Mouse (Mus musculus) CH12.LX (cell line): ENCODE results near the gene Cfap97d1. TPM values are rescaled to one million over a fixed set of nuclear protein-coding genes. Genes with fewer than 3 reads are reported as not detected.

Experiments
- DNase-seq: peaks from one replicate; pipeline ENCODE4 v3.0.0-alpha.2; 2013; ENCODE audit errors: extremely low read depth
- H3K27ac ChIP-seq: 2 replicates; pipeline ENCODE4 v1.5.1; 2012; ENCODE audit warnings: low read depth, mild to moderate bottlenecking, control low read depth, moderate library complexity; ENCODE audit not compliant: insufficient read depth
- H3K27me3 ChIP-seq: replicated peaks from 2 replicates; pipeline ENCODE3; 2012; ENCODE audit warnings: inconsistent platforms
- H3K36me3 ChIP-seq, 2 experiments: replicated peaks in 1 of 2; 2 replicates each; pipeline versions ENCODE3 to v1.6.1; 2012; ENCODE audit warnings: inconsistent platforms in 1 of 2, low read length in 1 of 2, mild to moderate bottlenecking in 1 of 2, mixed read lengths in 1 of 2, moderate library complexity in 1 of 2; ENCODE audit not compliant: control insufficient read depth in 1 of 2, insufficient read depth in 1 of 2
- H3K4me1 ChIP-seq, 2 experiments: 2 replicates each; pipeline ENCODE4 v1.6.1; 2012; ENCODE audit warnings: inconsistent platforms in 1 of 2, moderate library complexity in 1 of 2; ENCODE audit not compliant: insufficient read depth in 2 of 2, control insufficient read depth in 1 of 2
- H3K4me2 ChIP-seq: 2 replicates; pipeline ENCODE4 v1.6.1; 2012; ENCODE audit warnings: low read depth, mild to moderate bottlenecking, control low read depth; ENCODE audit not compliant: poor library complexity, insufficient read depth, severe bottlenecking
- H3K4me3 ChIP-seq, 3 experiments: fragments of 150-350 bp in 1 of 3; sonication (generic) in 1 of 3; replicated peaks in 1 of 3; 2 replicates each; pipeline versions ENCODE3 to v1.5.1; 2011 to 2012; ENCODE audit warnings: low read depth in 2 of 3, low read length in 2 of 3, mild to moderate bottlenecking in 2 of 3, moderate library complexity in 2 of 3, control low read depth in 1 of 3, improper control_type of control experiment in 1 of 3, inconsistent platforms in 1 of 3, mixed read lengths in 1 of 3; ENCODE audit not compliant: poor library complexity in 1 of 3
- H3K79me2 ChIP-seq: replicated peaks from 2 replicates; pipeline ENCODE4 v1.6.1; 2012; ENCODE audit warnings: mild to moderate bottlenecking, moderate library complexity; ENCODE audit not compliant: control insufficient read depth, poor library complexity, insufficient read depth, severe bottlenecking; ENCODE audit errors: extremely low read depth
- H3K9ac ChIP-seq: 2 replicates; pipeline ENCODE4 v1.6.1; 2012; ENCODE audit warnings: low read depth, mild to moderate bottlenecking, control low read depth, moderate library complexity; ENCODE audit not compliant: insufficient read depth
- H3K9me3 ChIP-seq: replicated peaks from 2 replicates; pipeline ENCODE3; 2012; ENCODE audit warnings: low read length, inconsistent platforms, mixed read lengths
- BHLHE40 ChIP-seq: IDR thresholded peaks from 2 replicates; pipeline ENCODE4 v1.6.1; 2011; ENCODE audit warnings: mild to moderate bottlenecking, low read depth, low read length, improper control_type of control experiment
- E2F4 ChIP-seq: IDR thresholded peaks from 2 replicates; pipeline ENCODE4 v1.6.1; 2011; ENCODE audit warnings: low read depth, low read length, improper control_type of control experiment; ENCODE audit not compliant: insufficient replicate concordance
- ELF1 ChIP-seq: IDR thresholded peaks from 2 replicates; pipeline ENCODE4 v1.6.1; 2014; ENCODE audit warnings: low read depth, mild to moderate bottlenecking, inconsistent platforms, low read length, improper control_type of control experiment
- EP300 ChIP-seq: IDR thresholded peaks from 2 replicates; pipeline ENCODE4 v1.6.1; 2011; ENCODE audit warnings: low read length, improper control_type of control experiment
- ETS1 ChIP-seq: conservative IDR thresholded peaks from 2 replicates; pipeline ENCODE4 v1.6.1; 2012; ENCODE audit warnings: low read depth, mild to moderate bottlenecking, inconsistent platforms, low read length, improper control_type of control experiment, moderate library complexity
- HCFC1 ChIP-seq: IDR thresholded peaks from 2 replicates; pipeline ENCODE4 v1.6.1; 2012; ENCODE audit warnings: low read depth, mild to moderate bottlenecking, inconsistent platforms, low read length, improper control_type of control experiment
- IRF4 ChIP-seq: IDR thresholded peaks from 2 replicates; pipeline ENCODE4 v1.6.1; 2014; ENCODE audit warnings: low read depth, mild to moderate bottlenecking, inconsistent platforms, low read length, improper control_type of control experiment
- JUN ChIP-seq: IDR thresholded peaks from 2 replicates; pipeline ENCODE4 v1.6.1; 2011; ENCODE audit warnings: low read depth, mild to moderate bottlenecking, low read length, improper control_type of control experiment, moderate library complexity; ENCODE audit not compliant: insufficient read depth
- JUND ChIP-seq: conservative IDR thresholded peaks from 2 replicates; pipeline ENCODE4 v1.6.1; 2011; ENCODE audit warnings: low read depth, low read length, improper control_type of control experiment
- MAFK ChIP-seq: IDR thresholded peaks from 2 replicates; pipeline ENCODE4 v1.6.1; 2011; ENCODE audit warnings: low read length, improper control_type of control experiment; ENCODE audit not compliant: insufficient replicate concordance
- MAX ChIP-seq: IDR thresholded peaks from 2 replicates; pipeline ENCODE4 v1.6.1; 2011; ENCODE audit warnings: low read length, improper control_type of control experiment
- MAZ ChIP-seq: IDR thresholded peaks from 2 replicates; pipeline ENCODE4 v1.6.1; 2012; ENCODE audit warnings: low read depth, mild to moderate bottlenecking, inconsistent platforms, low read length, improper control_type of control experiment, moderate library complexity
- MEF2A ChIP-seq: IDR thresholded peaks from 2 replicates; pipeline ENCODE4 v1.6.1; 2014; ENCODE audit warnings: low read depth, mild to moderate bottlenecking, inconsistent platforms, low read length, improper control_type of control experiment, borderline replicate concordance
- NRF1 ChIP-seq: IDR thresholded peaks from 2 replicates; pipeline ENCODE4 v1.6.1; 2014; ENCODE audit warnings: low read depth, mild to moderate bottlenecking, inconsistent platforms, low read length, improper control_type of control experiment, moderate library complexity
- PAX5 ChIP-seq: IDR thresholded peaks from 2 replicates; pipeline ENCODE4 v1.6.1; 2012; ENCODE audit warnings: low read length, inconsistent platforms, mixed read lengths
- POLR2A ChIP-seq: IDR thresholded peaks from 2 replicates; pipeline ENCODE4 v1.6.1; 2011; ENCODE audit warnings: low read depth, mild to moderate bottlenecking, improper control_type of control experiment, low read length
- RAD21 ChIP-seq: IDR thresholded peaks from 2 replicates; pipeline ENCODE4 v1.6.1; 2011; ENCODE audit warnings: low read depth, mild to moderate bottlenecking, low read length, improper control_type of control experiment, moderate library complexity
- RCOR1 ChIP-seq: conservative IDR thresholded peaks from 2 replicates; pipeline ENCODE4 v1.6.1; 2012; ENCODE audit warnings: low read depth, mild to moderate bottlenecking, inconsistent platforms, low read length, improper control_type of control experiment
- TBP ChIP-seq: conservative IDR thresholded peaks from 2 replicates; pipeline ENCODE4 v1.6.1; 2011; ENCODE audit warnings: low read depth, low read length, improper control_type of control experiment
- TCF12 ChIP-seq: IDR thresholded peaks from 2 replicates; pipeline ENCODE4 v1.6.1; 2014; ENCODE audit warnings: low read depth, mild to moderate bottlenecking, inconsistent platforms, low read length, improper control_type of control experiment
- UBTF ChIP-seq: IDR thresholded peaks from 2 replicates; pipeline ENCODE4 v1.6.1; 2012; ENCODE audit warnings: low read depth, mild to moderate bottlenecking, inconsistent platforms, low read length, improper control_type of control experiment, moderate library complexity
- USF1 ChIP-seq: IDR thresholded peaks from 2 replicates; pipeline ENCODE4 v1.6.1; 2014; ENCODE audit warnings: low read depth, mild to moderate bottlenecking, inconsistent platforms, low read length, improper control_type of control experiment
- USF2 ChIP-seq: conservative IDR thresholded peaks from 2 replicates; pipeline ENCODE4 v1.6.1; 2011; ENCODE audit warnings: low read depth, low read length, improper control_type of control experiment
- ZC3H11A ChIP-seq: IDR thresholded peaks from 2 replicates; pipeline ENCODE4 v1.6.1; 2012; ENCODE audit warnings: low read depth, mild to moderate bottlenecking, inconsistent platforms, low read length, improper control_type of control experiment
- ZKSCAN1 ChIP-seq: IDR thresholded peaks from 2 replicates; pipeline ENCODE4 v1.6.1; 2012; ENCODE audit warnings: low read depth, inconsistent platforms, low read length, improper control_type of control experiment, borderline replicate concordance
- ZMIZ1 ChIP-seq: IDR thresholded peaks from 2 replicates; pipeline ENCODE4 v1.6.1; 2012; ENCODE audit warnings: low read depth, mild to moderate bottlenecking, inconsistent platforms, low read length, improper control_type of control experiment
- ZNF384 ChIP-seq: IDR thresholded peaks from 2 replicates; pipeline ENCODE4 v1.6.1; 2012; ENCODE audit warnings: low read depth, low read length, improper control_type of control experiment, inconsistent platforms
- dilution Hi-C: fragments of 300-500 bp; cut with MboI; formaldehyde crosslinking; loops from 2 replicates; pipeline ENCODE4 v1.14.3; 2020; ENCODE audit warnings: low sequenced_read_pairs; ENCODE audit not compliant: extremely low pct_unique_long_range_greater_than_20kb, extremely low pct_ligation_motif_present
- in situ Hi-C: fragments of 300-500 bp; cut with MboI; formaldehyde crosslinking; loops from 3 replicates; pipeline ENCODE4 v1.14.3; 2019; ENCODE audit warnings: low sequenced_read_pairs, low pct_ligation_motif_present, low pct_unique_long_range_greater_than_20kb, mixed read lengths
- polyA plus RNA-seq: library from polyadenylated mRNA; unstranded; fragments of >175 nt; gene quantifications from 2 replicates; pipeline ENCODE4 v1.2.1, GENCODE M21; 2012; ENCODE audit warnings: low read depth; ENCODE audit not compliant: insufficient read length
- total RNA-seq, 2 experiments: library from RNA; depleted of rRNA; stranded (reverse); fragments of 300-350 nt in 1 of 2; fragments of >200 nt in 1 of 2; gene quantifications; 2 replicates each; pipeline ENCODE4 v1.2.3; 2012 to 2014

Cfap97d1 gene
- total and polyA plus RNA-seq, 3 experiments = not detected

DNA sequence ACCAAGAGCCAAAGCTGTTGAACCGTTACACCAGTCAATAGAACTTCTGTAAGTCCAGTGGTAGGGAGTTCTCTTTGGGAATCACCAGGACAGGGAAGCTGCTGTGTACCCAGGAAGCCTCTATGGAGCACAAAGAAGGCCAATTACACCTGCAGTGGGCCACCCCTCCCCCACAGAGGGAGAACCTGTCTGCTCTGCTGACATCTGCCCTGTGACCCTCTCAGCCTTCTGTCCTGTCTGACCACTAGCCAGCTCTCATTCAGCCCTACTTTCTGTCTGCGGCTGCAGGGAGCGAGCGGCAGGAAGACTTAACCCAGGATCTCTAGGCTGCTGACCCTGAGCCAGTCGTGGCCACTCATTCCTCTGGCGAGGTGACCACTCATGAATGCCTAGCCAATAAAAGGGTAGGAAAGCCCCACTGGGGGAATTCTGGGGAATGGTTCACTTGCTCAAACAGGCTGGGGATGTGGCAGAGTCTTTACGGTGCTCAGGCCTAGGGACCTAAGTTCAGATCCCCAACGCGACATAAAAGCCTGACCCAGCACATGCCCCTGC lies 3.4 kb upstream of the Cfap97d1 start:
- no peak overlapping the region for H3K27ac ChIP-seq
- TF ChIP-seq USF2 (no peak), USF1 (no peak), ELF1 (no peak), TBP (no peak), ZKSCAN1 (no peak)
- TF ChIP-seq, all 38 proteins: peak for 0
- H3K9me3 ChIP-seq = peaks cover 4% of the 10 kb centered on the region
- peaks cover 14 to 37% of the 10 kb centered on the region in 2 experiments for H3K4me1 ChIP-seq
- DNase-seq = no peak
- peaks cover 5% of the 10 kb centered on the region for H3K27me3 ChIP-seq
- no peak overlapping the region for H3K9ac ChIP-seq
- peaks cover 19 to 68% of the 10 kb centered on the region in 2 experiments for H3K36me3 ChIP-seq
- in situ Hi-C loops = no loop called here
- no peak overlapping the region for H3K4me2 ChIP-seq
- H3K4me3 ChIP-seq = no peak overlapping the region
- no peaks in the 10 kb centered on the region for H3K79me2 ChIP-seq
- dilution Hi-C loops = no loop called here

- H3K27ac ChIP-seq = no peak overlapping the region
- no peak overlapping the region for H3K4me3 ChIP-seq
- H3K4me2 ChIP-seq = no peak overlapping the region
Measured at GRCm38 (mm10) chr11:101981850-101982249, 2.2 kb upstream of the Cfap97d1 start.

GRCm38 (mm10) chr11:101982981-101983411 lies 1.1 kb upstream of the Cfap97d1 start:
- H3K27ac ChIP-seq = no peak overlapping the region
- TF ChIP-seq TBP (no peak), E2F4 (no peak), UBTF (no peak), PAX5 (no peak), MAFK (no peak), MEF2A (no peak), ETS1 (no peak), ZC3H11A (no peak), BHLHE40 (no peak), IRF4 (no peak), USF1 (no peak), ZMIZ1 (no peak), JUND (no peak), RCOR1 (no peak), EP300 (no peak), ELF1 (no peak)

More at GRCm38 (mm10) chr11:101981850-101982249, 2.2 kb upstream of the Cfap97d1 start:
- H3K36me3 ChIP-seq = peaks cover 19 to 58% of the 10 kb centered on the region in 2 experiments
- TF ChIP-seq NRF1 (no peak), BHLHE40 (no peak), JUN (no peak), HCFC1 (no peak), RAD21 (no peak), PAX5 (no peak), TCF12 (no peak), POLR2A (no peak), E2F4 (no peak), MAFK (no peak), MAZ (no peak), TBP (no peak), ZNF384 (no peak), IRF4 (no peak), ZKSCAN1 (no peak), MAX (no peak), ELF1 (no peak), ZMIZ1 (no peak), USF2 (no peak)
- H3K4me1 ChIP-seq = peaks cover 14 to 40% of the 10 kb centered on the region in 2 experiments
- H3K9ac ChIP-seq = no peak overlapping the region
- no peak for DNase-seq
- H3K9me3 ChIP-seq = peaks cover 2% of the 10 kb centered on the region
- dilution Hi-C loops (no loop called here), in situ Hi-C loops (no loop called here)
- peaks cover 15% of the 10 kb centered on the region for H3K27me3 ChIP-seq
- no peaks in the 10 kb centered on the region for H3K79me2 ChIP-seq

More at GRCm38 (mm10) chr11:101982981-101983411, 1.1 kb upstream of the Cfap97d1 start:
- Histone ChIP-seq H3K27me3 (peaks cover 26% of the 10 kb centered on the region), H3K4me2 (no peak overlapping the region), H3K4me3 (peak overlapping the region in 1 of 3 experiments; percentile 0), H3K79me2 (no peaks in the 10 kb centered on the region), H3K9me3 (no peaks in the 10 kb centered on the region), H3K36me3 (peaks cover 19 to 47% of the 10 kb centered on the region in 2 experiments), H3K4me1 (peaks cover 14 to 40% of the 10 kb centered on the region in 2 experiments), H3K9ac (no peak overlapping the region)
- in situ Hi-C loops = no loop called here
- dilution Hi-C loops = no loop called here
- DNase-seq = peak; percentile 19
